Mouse (Mus musculus): ENCODE results near the gene Pcnx2.
A peak's percentile ranks its signal among the peaks of the same experiment; 100 is the strongest.

The Pcnx2 gene

GRCm38 (mm10) chr8:125897868-125898788 is at the start of gene Pcnx2:
Gene Pcnx2 (minus strand): TSS chr8:125898317.
- DNase-seq (ENCODE audit: low spot score in 2 of 2) = peak; percentile 68 to 86

GRCm38 (mm10) chr8:125944511-125944910 is 46.4 kb upstream of the Pcnx2 start:
- no peak for DNase-seq (ENCODE audit: low spot score in 2 of 2)

GRCm38 (mm10) chr8:125935649-125936048 is 37.5 kb upstream of the Pcnx2 start:
- DNase-seq (ENCODE audit: low spot score in 2 of 2) = peak in 1 of 2 experiments; percentile 75

GRCm38 (mm10) chr8:125931822-125932221 is 33.7 kb upstream of the Pcnx2 start:
- no peak for DNase-seq (ENCODE audit: low spot score in 2 of 2)

- no peak for DNase-seq (ENCODE audit: low spot score in 2 of 2)
Observed at GRCm38 (mm10) chr8:125930276-125931046, 32.3 kb upstream of the Pcnx2 start.

- no peak for DNase-seq (ENCODE audit: low spot score in 2 of 2)
Observed at GRCm38 (mm10) chr8:125926636-125927035, 28.5 kb upstream of the Pcnx2 start.

- no peak for DNase-seq (ENCODE audit: low spot score in 2 of 2)
Observed at GRCm38 (mm10) chr8:125922333-125922732, 24.2 kb upstream of the Pcnx2 start.

GRCm38 (mm10) chr8:125920761-125921160 is 22.6 kb upstream of the Pcnx2 start:
- no peak for DNase-seq (ENCODE audit: low spot score in 2 of 2)

GRCm38 (mm10) chr8:125920281-125920680 is 22.2 kb upstream of the Pcnx2 start:
- no peak for DNase-seq (ENCODE audit: low spot score in 2 of 2)

- no peak for DNase-seq (ENCODE audit: low spot score in 2 of 2)
Observed at GRCm38 (mm10) chr8:125919560-125919959, 21.4 kb upstream of the Pcnx2 start.

- no peak for DNase-seq (ENCODE audit: low spot score in 2 of 2)
Observed at GRCm38 (mm10) chr8:125918719-125919118, 20.6 kb upstream of the Pcnx2 start.

GRCm38 (mm10) chr8:125917013-125917412 is 18.9 kb upstream of the Pcnx2 start:
- DNase-seq (ENCODE audit: low spot score in 2 of 2) = no peak

GRCm38 (mm10) chr8:125914386-125914785 is 16.3 kb upstream of the Pcnx2 start:
- DNase-seq (ENCODE audit: low spot score in 2 of 2) = no peak

- DNase-seq (ENCODE audit: low spot score in 2 of 2) = no peak
Observed at GRCm38 (mm10) chr8:125913206-125913605, 15.1 kb upstream of the Pcnx2 start.

GRCm38 (mm10) chr8:125911229-125911580 is 13.1 kb upstream of the Pcnx2 start:
- DNase-seq (ENCODE audit: low spot score in 2 of 2) = no peak

GRCm38 (mm10) chr8:125910365-125911228 is 12.5 kb upstream of the Pcnx2 start, which contains the start of gene Map3k21:
Gene Map3k21 (plus strand): TSS chr8:125910450.
- no peak for DNase-seq (ENCODE audit: low spot score in 2 of 2)

- no peak for DNase-seq (ENCODE audit: low spot score in 2 of 2)
Observed at GRCm38 (mm10) chr8:125909661-125910364, 11.7 kb upstream of the Pcnx2 start.

- DNase-seq (ENCODE audit: low spot score in 2 of 2) = no peak
Observed at GRCm38 (mm10) chr8:125907311-125907710, 9.2 kb upstream of the Pcnx2 start.

- DNase-seq (ENCODE audit: low spot score in 2 of 2) = no peak
Observed at GRCm38 (mm10) chr8:125905341-125905740, 7.2 kb upstream of the Pcnx2 start.

- DNase-seq (ENCODE audit: low spot score in 2 of 2) = no peak
Observed at GRCm38 (mm10) chr8:125902521-125902920, 4.4 kb upstream of the Pcnx2 start.

GRCm38 (mm10) chr8:125901167-125901566 is 3.0 kb upstream of the Pcnx2 start:
- no peak for DNase-seq (ENCODE audit: low spot score in 2 of 2)
